Mouse (Mus musculus) heart, embryonic 12.5 days (tissue): ENCODE data around the gene Stard13. TPM values are rescaled to one million over a fixed set of nuclear protein-coding genes. Genes with fewer than 3 reads are reported as not detected.

Experiments
- ATAC-seq: fragments of 200-750 bp; cut with Nextera tagmentation; 2 replicates; pipeline ENCODE4 v1.8.0; 2017; ENCODE audit warnings: moderate TSS enrichment, moderate library complexity; ENCODE audit not compliant: insufficient number of reproducible peaks, low FRiP score
- H3K27ac ChIP-seq: fragments of 300-500 bp; sonication (generic); 2 replicates; pipeline ENCODE4 v1.5.1; 2016; ENCODE audit warnings: mild to moderate bottlenecking, moderate library complexity; ENCODE audit not compliant: poor library complexity, severe bottlenecking
- H3K27me3 ChIP-seq: fragments of 300-500 bp; sonication (generic); replicated peaks from 2 replicates; pipeline ENCODE4 v1.6.1; 2016; ENCODE audit warnings: mild to moderate bottlenecking, moderate library complexity
- H3K36me3 ChIP-seq: fragments of 300-500 bp; sonication (generic); 2 replicates; pipeline ENCODE4 v1.6.1; 2016; ENCODE audit warnings: mild to moderate bottlenecking, moderate library complexity
- H3K4me1 ChIP-seq: fragments of 300-500 bp; sonication (generic); replicated peaks from 2 replicates; pipeline ENCODE4 v1.6.1; 2016; ENCODE audit warnings: mild to moderate bottlenecking
- H3K4me2 ChIP-seq: fragments of 300-500 bp; sonication (generic); 2 replicates; pipeline ENCODE4 v1.6.1; 2016; ENCODE audit warnings: mild to moderate bottlenecking, moderate library complexity
- H3K4me3 ChIP-seq: fragments of 300-500 bp; sonication (generic); 2 replicates; pipeline ENCODE4 v1.5.1; 2016; ENCODE audit warnings: mild to moderate bottlenecking
- H3K9ac ChIP-seq: fragments of 300-500 bp; sonication (generic); 2 replicates; pipeline ENCODE4 v1.6.1; 2016; ENCODE audit warnings: mild to moderate bottlenecking, moderate library complexity
- H3K9me3 ChIP-seq: fragments of 300-500 bp; sonication (generic); replicated peaks from 2 replicates; pipeline ENCODE4 v1.6.1; 2016; ENCODE audit warnings: mild to moderate bottlenecking, moderate library complexity
- WGBS: fragments of 180-500 bp; shearing (Covaris S2); methylation state at CpG from one replicate; pipeline ENCODE4 v1.1.7; 2016; 5-methylcytosine and 5-hydroxymethylcytosine counted together
- polyA plus RNA-seq: library from polyadenylated mRNA; unstranded; fragments of >200 nt; fragmentation: Nextera tagmentation; extraction: Ambion mirVana; gene quantifications from 2 replicates; pipeline ENCODE4 v1.2.1, GENCODE M21; 2016

Gene Stard13
- polyA plus RNA-seq, 1 experiment from 2014 or later = 3.2 TPM

GRCm38 (mm10) chr5:151230427-151230826 is 3.2 kb downstream of the Stard13 start:
- Histone ChIP-seq H3K36me3 (no peaks in the 10 kb centered on the region), H3K9ac (no peak overlapping the region), H3K4me2 (no peak overlapping the region), H3K4me3 (no peak overlapping the region), H3K27me3 (peaks cover 3% of the 10 kb centered on the region), H3K27ac (no peak overlapping the region), H3K9me3 (no peaks in the 10 kb centered on the region), H3K4me1 (peaks cover 3% of the 10 kb centered on the region; the same call in 1 of the 2 replicates)
- 90% methylated on average over 4 of the region's 4 CpGs for WGBS
- no peak for ATAC-seq

- H3K9me3 ChIP-seq = no peaks in the 10 kb centered on the region
- no peak overlapping the region for H3K4me3 ChIP-seq
- no peaks in the 10 kb centered on the region; the same call in 1 of the 2 replicates for H3K4me1 ChIP-seq
- no peaks in the 10 kb centered on the region for H3K36me3 ChIP-seq
- H3K27me3 ChIP-seq = peaks cover 3% of the 10 kb centered on the region
- H3K9ac ChIP-seq = no peak overlapping the region
- ATAC-seq = no peak
- no peak overlapping the region for H3K27ac ChIP-seq
- 71% methylated on average over 13 of the region's 13 CpGs for whole genome bisulfite sequencing
- H3K4me2 ChIP-seq = no peak overlapping the region
These were observed 5.2 kb downstream of the Stard13 start for GRCm38 (mm10) chr5:151228367-151229005.

GRCm38 (mm10) chr5:151223696-151224366 is 9.8 kb downstream of the Stard13 start:
- H3K27me3 ChIP-seq = no peaks in the 10 kb centered on the region
- no peaks in the 10 kb centered on the region for H3K9me3 ChIP-seq
- H3K9ac ChIP-seq = no peak overlapping the region
- H3K4me1 ChIP-seq = 0 out of 2 replicates have a peak, but pooled peaks cover under 1% of the 10 kb centered on the region
- no peak overlapping the region for H3K27ac ChIP-seq
- WGBS = 59% methylated on average over 4 of the region's 4 CpGs
- no peaks in the 10 kb centered on the region for H3K36me3 ChIP-seq
- ATAC-seq = no peak
- no peak overlapping the region for H3K4me2 ChIP-seq
- H3K4me3 ChIP-seq = no peak overlapping the region

- H3K4me1 ChIP-seq = peaks cover 6% of the 10 kb centered on the region
- H3K36me3 ChIP-seq = no peaks in the 10 kb centered on the region
- ATAC-seq = no peak
- no peaks in the 10 kb centered on the region for H3K9me3 ChIP-seq
- H3K4me3 ChIP-seq = no peak overlapping the region
- H3K27ac ChIP-seq = no peak overlapping the region
- H3K4me2 ChIP-seq = no peak overlapping the region
- 80% methylated on average over 1 of the region's 1 CpGs for WGBS
- H3K9ac ChIP-seq = no peak overlapping the region
- H3K27me3 ChIP-seq = no peaks in the 10 kb centered on the region
These were observed 10.8 kb downstream of the Stard13 start for GRCm38 (mm10) chr5:151222791-151223190.

- Histone ChIP-seq H3K27me3 (no peaks in the 10 kb centered on the region), H3K4me3 (no peak overlapping the region), H3K27ac (no peak overlapping the region), H3K4me2 (no peak overlapping the region), H3K9me3 (no peaks in the 10 kb centered on the region), H3K9ac (no peak overlapping the region), H3K4me1 (peaks cover 6% of the 10 kb centered on the region), H3K36me3 (no peaks in the 10 kb centered on the region)
- no peak for ATAC-seq
- WGBS = 55% methylated on average over 6 of the region's 6 CpGs
These were observed 14.9 kb downstream of the Stard13 start for GRCm38 (mm10) chr5:151218689-151219115.

- H3K4me2 ChIP-seq = no peak overlapping the region
- no peaks in the 10 kb centered on the region for H3K27me3 ChIP-seq
- H3K4me1 ChIP-seq = no peaks in the 10 kb centered on the region
- no peaks in the 10 kb centered on the region for H3K9me3 ChIP-seq
- no peak for ATAC-seq
- no peak overlapping the region for H3K27ac ChIP-seq
- no peak overlapping the region for H3K4me3 ChIP-seq
- WGBS = 72% methylated on average over 3 of the region's 3 CpGs
- H3K36me3 ChIP-seq = no peaks in the 10 kb centered on the region
- no peak overlapping the region for H3K9ac ChIP-seq
These were observed 20.5 kb downstream of the Stard13 start for GRCm38 (mm10) chr5:151213097-151213496.

- H3K27me3 ChIP-seq = no peaks in the 10 kb centered on the region
- H3K9me3 ChIP-seq = no peaks in the 10 kb centered on the region
- H3K9ac ChIP-seq = no peak overlapping the region
- H3K36me3 ChIP-seq = no peaks in the 10 kb centered on the region
- WGBS = 92% methylated on average over 1 of the region's 1 CpGs
- H3K27ac ChIP-seq = no peak overlapping the region
- H3K4me1 ChIP-seq = no peaks in the 10 kb centered on the region
- no peak overlapping the region for H3K4me2 ChIP-seq
- H3K4me3 ChIP-seq = no peak overlapping the region
- ATAC-seq = no peak
These were observed 22.8 kb downstream of the Stard13 start for GRCm38 (mm10) chr5:151210869-151211268.

GRCm38 (mm10) chr5:151210060-151210459 is 23.6 kb downstream of the Stard13 start:
- Histone ChIP-seq H3K4me2 (no peak overlapping the region), H3K4me3 (no peak overlapping the region), H3K27me3 (no peaks in the 10 kb centered on the region), H3K4me1 (no peaks in the 10 kb centered on the region), H3K9ac (no peak overlapping the region), H3K36me3 (no peaks in the 10 kb centered on the region), H3K27ac (no peak overlapping the region), H3K9me3 (no peaks in the 10 kb centered on the region)
- 68% methylated on average over 2 of the region's 2 CpGs for WGBS
- ATAC-seq = no peak

GRCm38 (mm10) chr5:151205017-151205416 is 28.6 kb downstream of the Stard13 start:
- no peaks in the 10 kb centered on the region for H3K36me3 ChIP-seq
- peaks cover 7% of the 10 kb centered on the region; the same call in 1 of the 2 replicates for H3K4me1 ChIP-seq
- WGBS = 87% methylated on average over 4 of the region's 4 CpGs
- H3K4me3 ChIP-seq = no peak overlapping the region
- H3K9ac ChIP-seq = no peak overlapping the region
- no peak overlapping the region for H3K27ac ChIP-seq
- peaks cover 4% of the 10 kb centered on the region for H3K9me3 ChIP-seq
- H3K27me3 ChIP-seq = no peaks in the 10 kb centered on the region
- ATAC-seq = no peak
- no peak overlapping the region for H3K4me2 ChIP-seq

- H3K4me2 ChIP-seq = no peak overlapping the region
- no peak overlapping the region for H3K4me3 ChIP-seq
- no peak overlapping the region for H3K9ac ChIP-seq
- H3K36me3 ChIP-seq = no peaks in the 10 kb centered on the region
- H3K4me1 ChIP-seq = peaks cover 10% of the 10 kb centered on the region; the same call in 1 of the 2 replicates
- 23% methylated on average over 5 of the region's 5 CpGs for WGBS
- H3K9me3 ChIP-seq = peaks cover 4% of the 10 kb centered on the region
- ATAC-seq = no peak
- no peak overlapping the region for H3K27ac ChIP-seq
- H3K27me3 ChIP-seq = no peaks in the 10 kb centered on the region
These were observed 30.7 kb downstream of the Stard13 start for GRCm38 (mm10) chr5:151202925-151203324.

- Histone ChIP-seq H3K4me1 (peaks cover 10% of the 10 kb centered on the region; the same call in 1 of the 2 replicates), H3K36me3 (no peaks in the 10 kb centered on the region), H3K9ac (no peak overlapping the region), H3K4me3 (no peak overlapping the region), H3K4me2 (no peak overlapping the region), H3K27me3 (no peaks in the 10 kb centered on the region), H3K27ac (no peak overlapping the region), H3K9me3 (peaks cover 4% of the 10 kb centered on the region)
- ATAC-seq = no peak
- 86% methylated on average over 3 of the region's 3 CpGs for WGBS
These were observed 32.4 kb downstream of the Stard13 start for GRCm38 (mm10) chr5:151201220-151201619.
